Mouse (Mus musculus): ENCODE measurements around the gene Cmip. TPM values are rescaled to one million over a fixed set of nuclear protein-coding genes. Genes with fewer than 3 reads are reported as not detected.

Cmip gene
- polyA plus RNA-seq, 1 experiment from 2014 or later, result 9.3 TPM

DNA sequence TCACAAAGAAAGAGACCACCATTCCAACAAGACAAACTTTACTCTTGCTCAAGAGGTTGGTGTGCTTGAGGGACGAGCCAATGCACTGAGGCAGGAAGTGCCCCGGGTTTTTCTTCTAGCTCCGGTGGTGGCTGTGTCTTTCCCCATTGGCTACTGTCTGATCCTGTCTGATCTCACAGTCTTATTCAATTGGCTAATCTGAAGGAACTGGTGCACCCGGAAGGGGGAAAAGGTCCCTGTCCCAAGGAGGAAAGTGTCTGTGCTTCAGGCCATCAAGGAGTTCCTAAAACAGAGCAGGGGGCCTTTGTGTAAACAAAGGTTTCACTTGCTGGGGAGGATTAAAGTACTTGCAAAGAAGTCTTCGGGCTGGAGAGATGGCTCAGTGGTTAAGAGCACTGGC lies 48.5 kb downstream of the Cmip start:
- Histone ChIP-seq H3K27me3 (ENCODE audit: low read depth, poor library complexity, severe bottlenecking) (no peaks in the 10 kb centered on the region), H3K36me3 (no peaks in the 10 kb centered on the region), H3K27ac (replicated peaks) (no peak overlapping the region), H3K4me1 (peaks cover 65% of the 10 kb centered on the region), H3K4me3 (no peak overlapping the region), H3K9me3 (replicated peaks) (no peaks in the 10 kb centered on the region)
- DNase-seq (ENCODE audit: low spot score), result no peak
- WGBS, result 49% methylated on average over 5 of the region's 5 CpGs

DNA sequence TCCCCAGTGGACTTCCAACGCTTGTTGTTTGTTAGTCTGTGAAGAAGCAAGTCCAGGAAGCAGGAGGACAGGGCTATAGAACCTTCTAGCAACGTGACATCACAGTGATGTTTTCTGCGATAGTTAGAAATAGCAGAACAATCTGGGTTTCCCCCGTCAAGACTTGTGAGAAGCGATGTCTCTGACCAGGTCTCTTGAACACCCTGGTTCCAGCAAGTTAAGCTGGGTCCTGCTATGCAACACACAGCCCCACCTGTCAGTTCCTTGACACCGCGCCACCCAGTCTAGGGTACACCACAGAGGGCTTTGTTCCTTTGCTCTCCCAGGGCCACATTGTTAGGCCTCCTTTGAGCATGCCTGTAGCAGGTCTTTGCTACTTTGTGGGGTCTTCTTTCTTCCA lies 49.9 kb downstream of the Cmip start:
- Histone ChIP-seq H3K27me3 (ENCODE audit: low read depth, poor library complexity, severe bottlenecking) (no peaks in the 10 kb centered on the region), H3K4me1 (peaks cover 54% of the 10 kb centered on the region)
- 85% methylated on average over 7 of the region's 7 CpGs for WGBS

DNA sequence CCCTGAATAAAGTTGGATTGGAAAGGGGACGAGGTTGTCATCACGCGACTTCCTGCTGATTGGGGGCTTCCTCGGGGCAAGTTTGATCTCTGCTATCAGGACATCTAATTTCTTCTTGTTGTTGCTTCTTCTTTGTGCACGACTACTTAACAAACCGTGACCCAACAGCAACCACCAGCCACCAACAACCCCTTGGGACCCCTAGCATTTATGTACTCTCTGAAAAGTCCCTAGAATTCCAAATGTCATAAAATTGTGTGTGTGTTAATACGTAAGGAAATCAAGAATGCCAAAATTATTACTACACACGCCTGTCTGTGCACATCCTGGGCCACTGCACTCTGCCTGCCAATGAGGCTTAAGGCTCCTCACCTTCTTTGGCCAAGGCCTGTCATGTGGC lies 50.4 kb downstream of the Cmip start:
- H3K36me3 ChIP-seq, result peaks cover 13% of the 10 kb centered on the region
- H3K4me1 ChIP-seq, result peaks cover 49% of the 10 kb centered on the region
- no peaks in the 10 kb centered on the region for H3K27me3 ChIP-seq (ENCODE audit: low read depth, poor library complexity, severe bottlenecking)
- no peak overlapping the region for H3K27ac ChIP-seq (replicated peaks)
- H3K4me3 ChIP-seq, result no peak overlapping the region
- 76% methylated on average over 8 of the region's 8 CpGs for WGBS
- no peaks in the 10 kb centered on the region for H3K9me3 ChIP-seq (replicated peaks)
- no peak for DNase-seq (ENCODE audit: low spot score)

More for the DNA sequence above, 49.9 kb downstream of the Cmip start:
- H3K9me3 ChIP-seq (replicated peaks), result no peaks in the 10 kb centered on the region
- no peak for DNase-seq (ENCODE audit: low spot score)
- H3K4me3 ChIP-seq, result no peak overlapping the region
- H3K36me3 ChIP-seq, result peaks cover 10% of the 10 kb centered on the region
- no peak overlapping the region; the same call in 1 of the 2 replicates for H3K27ac ChIP-seq (replicated peaks)

DNA sequence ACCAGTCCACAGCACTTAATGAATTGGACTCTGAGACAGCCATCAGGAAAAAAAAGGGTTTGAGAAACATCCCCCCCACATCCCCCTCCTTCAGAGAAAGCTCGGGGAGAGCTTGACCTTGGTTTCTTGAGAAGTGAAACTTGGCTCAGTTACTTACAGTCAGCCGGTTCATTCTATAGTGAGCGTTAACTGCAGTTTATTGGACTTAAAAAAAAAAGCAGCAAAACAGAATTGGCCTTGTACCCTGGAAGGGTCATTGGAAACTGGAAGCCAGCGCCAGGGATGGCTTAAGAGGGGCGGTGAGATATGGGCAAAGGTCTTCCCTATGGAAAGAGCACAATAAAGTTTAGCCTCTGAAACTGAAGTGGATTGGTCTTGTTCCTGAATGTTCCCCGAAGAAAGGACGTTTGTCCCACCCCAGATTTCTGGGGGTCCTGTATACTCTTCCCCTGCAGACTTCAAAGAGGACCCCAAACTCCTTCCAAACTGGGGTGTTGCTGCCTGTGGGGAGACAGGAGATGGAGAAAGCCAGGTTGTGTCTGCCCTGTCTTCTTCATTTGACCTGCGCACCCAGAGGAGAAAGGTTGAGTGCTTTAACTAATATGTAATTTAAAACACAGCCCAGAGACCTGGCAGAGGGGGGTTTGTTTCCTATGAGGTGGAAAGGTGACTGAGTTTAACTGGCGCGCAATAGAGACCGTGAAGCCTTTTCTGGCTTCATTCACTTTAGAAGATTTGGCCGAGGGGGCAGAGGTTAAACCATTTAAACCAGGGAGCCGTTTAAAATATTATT lies 51.6 kb downstream of the Cmip start:
- peaks cover 37% of the 10 kb centered on the region for H3K4me1 ChIP-seq

DNA sequence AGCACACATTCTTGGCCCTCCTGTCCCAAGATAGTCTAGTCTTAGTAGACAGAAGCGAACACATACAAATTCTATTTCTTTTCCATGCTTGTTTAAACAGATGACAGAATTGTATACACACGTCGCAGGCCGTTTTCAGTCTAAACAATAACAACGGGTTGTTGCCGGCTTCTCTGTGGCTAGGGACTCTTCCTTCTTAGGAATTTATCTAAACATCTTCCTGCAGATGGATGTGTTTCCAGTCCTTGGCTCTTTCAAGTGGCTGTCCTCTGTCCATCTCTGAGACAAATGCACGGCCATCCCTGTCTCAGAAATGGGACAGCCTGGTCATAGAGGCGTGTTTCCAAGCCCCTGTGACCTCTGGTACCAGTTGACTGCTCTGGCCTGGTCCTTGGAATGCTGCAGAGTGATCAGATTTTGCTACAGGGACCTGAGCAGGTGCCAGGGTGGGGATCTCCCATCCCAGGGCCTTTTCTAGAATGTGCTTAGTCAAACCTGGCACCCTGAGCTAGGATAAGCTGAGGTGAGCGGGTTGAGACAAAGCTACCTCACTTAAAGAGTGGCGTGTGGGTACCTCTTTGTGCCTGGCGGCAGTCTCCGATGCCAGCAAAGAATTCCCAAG lies 52.9 kb downstream of the Cmip start:
- H3K27ac ChIP-seq (replicated peaks), result no peak overlapping the region
- H3K4me3 ChIP-seq, result no peak overlapping the region
- WGBS, result 89% methylated on average over 12 of the region's 12 CpGs
- H3K9me3 ChIP-seq (replicated peaks), result no peaks in the 10 kb centered on the region
- peaks cover 35% of the 10 kb centered on the region for H3K4me1 ChIP-seq
- no peak for DNase-seq (ENCODE audit: low spot score)
- peaks cover 13% of the 10 kb centered on the region for H3K36me3 ChIP-seq
- H3K27me3 ChIP-seq (ENCODE audit: low read depth, poor library complexity, severe bottlenecking), result no peaks in the 10 kb centered on the region

More for the DNA sequence above, 51.6 kb downstream of the Cmip start:
- no peaks in the 10 kb centered on the region for H3K27me3 ChIP-seq (ENCODE audit: low read depth, poor library complexity, severe bottlenecking)
- H3K9me3 ChIP-seq (replicated peaks), result no peaks in the 10 kb centered on the region
- H3K36me3 ChIP-seq, result peaks cover 13% of the 10 kb centered on the region
- DNase-seq (ENCODE audit: low spot score), result no peak
- H3K27ac ChIP-seq (replicated peaks), result no peak overlapping the region
- 92% methylated on average over 13 of the region's 13 CpGs for WGBS
- H3K4me3 ChIP-seq, result no peak overlapping the region

DNA sequence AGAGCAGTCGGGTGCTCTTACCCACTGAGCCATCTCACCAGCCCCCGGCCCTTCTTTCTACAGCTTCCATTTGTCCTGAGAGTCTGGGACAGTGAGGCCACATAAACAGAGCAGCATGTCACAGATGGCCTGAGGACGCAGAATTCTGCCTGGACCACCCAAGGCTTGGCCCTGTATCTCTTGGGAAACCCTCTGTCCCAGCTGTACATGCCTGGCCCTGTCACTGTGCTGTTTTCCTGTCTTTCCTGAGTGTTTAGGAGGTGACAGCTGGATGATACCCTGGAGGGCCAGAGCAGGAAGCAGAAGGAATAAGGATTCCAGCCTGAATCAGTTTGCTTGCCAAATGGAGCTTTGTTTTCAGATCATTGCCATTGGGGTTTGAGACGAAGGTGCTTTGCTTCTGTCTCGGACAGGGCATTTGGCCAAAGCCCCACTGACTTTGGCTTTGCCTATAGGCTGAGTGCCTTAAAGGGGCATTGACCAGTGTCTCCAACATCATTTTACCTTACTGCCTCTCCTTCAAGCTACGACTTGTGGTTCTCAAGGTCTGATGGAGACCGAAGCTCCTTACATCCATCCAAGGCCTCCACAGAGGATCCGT lies 54.2 kb downstream of the Cmip start:
- Histone ChIP-seq H3K4me1 (peaks cover 42% of the 10 kb centered on the region), H3K36me3 (peaks cover 13% of the 10 kb centered on the region), H3K27ac (replicated peaks) (no peak overlapping the region), H3K4me3 (no peak overlapping the region), H3K27me3 (ENCODE audit: low read depth, poor library complexity, severe bottlenecking) (no peaks in the 10 kb centered on the region), H3K9me3 (replicated peaks) (no peaks in the 10 kb centered on the region)
- WGBS, result 85% methylated on average over 8 of the region's 8 CpGs
- DNase-seq (ENCODE audit: low spot score), result no peak

DNA sequence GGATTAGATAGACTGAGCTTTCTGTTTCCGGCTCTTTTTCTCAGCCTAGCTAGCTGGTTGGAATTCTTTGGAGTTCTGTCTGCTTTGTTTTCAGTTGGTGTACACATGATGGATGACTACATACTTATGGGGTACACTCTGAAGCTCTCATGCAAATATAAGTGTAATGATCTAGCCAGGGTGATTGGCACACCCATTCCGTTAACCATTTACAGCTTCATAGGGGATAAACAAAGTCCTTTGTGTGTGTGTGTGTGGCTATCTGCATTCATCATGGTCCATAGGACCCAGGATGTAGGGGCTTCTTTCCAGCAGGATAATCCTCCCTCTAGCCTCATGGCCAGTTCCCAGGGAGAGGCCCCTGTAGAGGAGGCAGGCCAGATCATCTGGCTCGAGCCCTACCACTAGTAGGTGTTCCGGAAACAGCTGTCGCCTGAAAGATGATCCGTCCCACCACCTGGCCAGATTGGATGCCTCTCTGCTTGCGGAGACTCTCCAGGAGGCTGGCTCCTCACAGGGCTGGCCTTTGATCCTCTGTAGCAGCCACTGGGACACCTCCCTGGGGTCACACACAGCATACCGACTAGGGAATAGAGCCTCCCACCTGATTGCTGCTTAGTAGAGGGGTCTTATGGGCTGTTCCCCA lies 57.6 kb downstream of the Cmip start:
- Histone ChIP-seq H3K4me1 (peaks cover 44% of the 10 kb centered on the region), H3K9me3 (replicated peaks) (no peaks in the 10 kb centered on the region), H3K27me3 (ENCODE audit: low read depth, poor library complexity, severe bottlenecking) (no peaks in the 10 kb centered on the region), H3K27ac (replicated peaks) (peak overlapping the region; percentile 63), H3K36me3 (peaks cover 13% of the 10 kb centered on the region), H3K4me3 (no peak overlapping the region)
- 21% methylated on average over 8 of the region's 8 CpGs for WGBS
- no peak for DNase-seq (ENCODE audit: low spot score)

DNA sequence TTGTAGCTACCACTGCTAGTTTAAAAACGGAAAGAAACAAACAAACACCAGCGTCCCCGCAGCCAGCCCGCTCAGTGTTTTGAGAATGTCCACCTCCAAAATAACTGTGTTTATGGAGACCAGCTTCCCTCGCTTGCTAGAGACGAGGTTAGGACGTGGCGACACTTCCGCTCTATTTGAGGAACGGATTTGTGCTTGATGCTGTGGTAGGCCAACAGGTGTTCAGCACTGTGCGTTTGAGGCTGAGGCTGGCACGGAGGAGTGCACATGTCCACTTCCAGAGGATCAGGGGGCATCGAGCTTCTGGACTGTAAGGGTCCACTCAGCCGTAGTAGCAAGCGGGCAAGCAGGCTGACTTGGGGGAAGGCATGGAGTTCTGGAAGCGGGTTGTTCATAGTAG lies 58.9 kb downstream of the Cmip start:
- no peak for DNase-seq (ENCODE audit: low spot score)
- Histone ChIP-seq H3K9me3 (replicated peaks) (no peaks in the 10 kb centered on the region), H3K4me1 (peaks cover 43% of the 10 kb centered on the region), H3K4me3 (no peak overlapping the region), H3K36me3 (peaks cover 13% of the 10 kb centered on the region), H3K27me3 (ENCODE audit: low read depth, poor library complexity, severe bottlenecking) (no peaks in the 10 kb centered on the region), H3K27ac (replicated peaks) (no peak overlapping the region)
- 93% methylated on average over 16 of the region's 16 CpGs for WGBS

DNA sequence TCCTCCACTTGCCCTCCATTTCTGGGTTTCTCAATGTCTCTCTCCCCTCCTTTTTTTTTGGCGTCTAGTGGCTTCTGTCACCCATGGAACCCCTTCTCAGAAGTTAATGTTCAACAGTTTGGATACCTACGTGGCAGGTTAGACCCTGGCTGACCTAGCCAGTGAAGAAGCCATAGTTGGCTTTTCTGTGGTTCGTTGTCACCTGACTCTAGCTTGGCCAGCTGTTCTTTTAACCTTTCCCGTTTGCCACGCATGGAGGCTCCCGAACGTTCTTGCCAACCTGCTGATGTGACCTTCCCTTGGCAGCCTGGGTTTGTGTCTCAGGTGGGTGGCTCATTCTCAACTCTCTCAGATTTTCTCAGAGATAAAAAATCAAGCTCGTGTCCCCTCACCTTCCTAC lies 60.6 kb downstream of the Cmip start:
- WGBS, result 93% methylated on average over 8 of the region's 8 CpGs
- no peaks in the 10 kb centered on the region for H3K9me3 ChIP-seq (replicated peaks)
- no peaks in the 10 kb centered on the region for H3K27me3 ChIP-seq (ENCODE audit: low read depth, poor library complexity, severe bottlenecking)
- H3K4me3 ChIP-seq, result no peak overlapping the region
- no peak overlapping the region for H3K27ac ChIP-seq (replicated peaks)
- DNase-seq (ENCODE audit: low spot score), result no peak
- H3K36me3 ChIP-seq, result no peaks in the 10 kb centered on the region
- H3K4me1 ChIP-seq, result peaks cover 58% of the 10 kb centered on the region

DNA sequence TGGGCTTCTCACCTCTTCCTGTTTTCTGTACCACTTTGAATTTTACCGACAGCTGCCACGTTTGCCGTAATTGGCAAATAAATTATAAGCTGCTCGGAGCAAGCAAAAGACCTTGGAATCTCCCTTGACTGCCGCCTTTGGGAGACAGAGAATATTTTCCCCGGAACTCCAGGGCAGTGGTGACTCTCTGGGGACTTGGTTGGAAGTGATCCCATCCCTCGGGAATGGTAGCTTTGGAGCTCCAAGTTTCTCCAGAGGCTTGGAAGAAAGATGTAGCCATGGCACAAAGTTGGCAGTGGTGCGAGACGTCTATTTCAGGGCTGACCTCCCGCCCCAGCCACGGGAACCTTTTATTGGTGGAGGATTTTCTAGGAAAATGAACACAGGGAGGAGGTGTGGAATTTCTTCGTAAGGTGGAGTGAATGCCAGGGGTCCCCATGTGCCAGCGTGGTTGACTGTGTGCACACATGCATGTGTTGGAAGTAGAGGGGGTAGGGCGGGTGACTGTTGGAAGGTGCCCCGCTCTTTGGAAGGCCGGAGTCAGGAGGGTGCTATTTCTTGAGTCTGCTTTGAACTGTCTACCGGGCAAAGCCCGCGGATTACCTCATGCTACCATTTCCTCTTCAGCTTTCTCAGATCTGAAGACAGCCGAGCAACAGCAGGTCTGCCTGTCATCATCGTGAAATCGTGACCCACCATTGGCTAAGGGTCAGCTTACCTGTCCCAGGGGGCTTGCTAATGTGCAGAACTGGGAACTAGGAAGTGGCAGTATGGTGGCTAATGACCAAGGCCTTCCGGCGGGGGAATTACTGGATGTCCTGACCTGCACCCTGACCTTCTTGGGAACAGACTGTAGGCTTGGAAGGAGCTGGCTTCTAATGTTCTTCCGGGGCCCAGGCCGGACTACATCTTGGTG lies 62.3 kb downstream of the Cmip start:
- Histone ChIP-seq H3K27ac (replicated peaks) (no peak overlapping the region), H3K36me3 (no peaks in the 10 kb centered on the region), H3K4me3 (no peak overlapping the region), H3K27me3 (ENCODE audit: low read depth, poor library complexity, severe bottlenecking) (no peaks in the 10 kb centered on the region), H3K9me3 (replicated peaks) (no peaks in the 10 kb centered on the region), H3K4me1 (peaks cover 66% of the 10 kb centered on the region)
- WGBS, result 93% methylated on average over 26 of the region's 26 CpGs
- no peak for DNase-seq (ENCODE audit: low spot score)

DNA sequence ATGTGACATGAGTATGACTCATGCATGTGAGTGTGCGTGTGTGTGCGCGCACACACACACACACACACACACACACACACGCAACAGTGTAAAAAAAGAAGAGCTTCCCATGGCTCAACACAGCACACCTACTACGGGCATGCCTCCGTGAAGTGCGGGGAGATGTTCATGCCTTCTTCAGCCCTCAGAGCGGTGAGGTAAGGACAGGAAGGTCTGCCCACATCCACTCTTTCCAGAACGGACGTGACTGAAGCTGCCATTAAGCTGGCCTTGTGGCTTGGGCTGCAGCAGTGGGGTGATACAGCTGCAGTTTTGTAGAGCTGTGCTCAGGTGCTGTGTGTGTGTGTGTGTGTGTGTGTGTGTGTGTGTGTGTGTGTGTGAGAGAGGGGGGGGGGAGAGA lies 63.8 kb downstream of the Cmip start:
- H3K4me3 ChIP-seq, result no peak overlapping the region
- DNase-seq (ENCODE audit: low spot score), result no peak
- no peaks in the 10 kb centered on the region for H3K9me3 ChIP-seq (replicated peaks)
- H3K4me1 ChIP-seq, result peaks cover 53% of the 10 kb centered on the region
- H3K36me3 ChIP-seq, result peaks cover 6% of the 10 kb centered on the region
- WGBS, result 97% methylated on average over 10 of the region's 10 CpGs
- H3K27ac ChIP-seq (replicated peaks), result 0 out of 2 replicates have a peak overlapping the region, but pooled peaks have one; percentile 0
- H3K27me3 ChIP-seq (ENCODE audit: low read depth, poor library complexity, severe bottlenecking), result no peaks in the 10 kb centered on the region

DNA sequence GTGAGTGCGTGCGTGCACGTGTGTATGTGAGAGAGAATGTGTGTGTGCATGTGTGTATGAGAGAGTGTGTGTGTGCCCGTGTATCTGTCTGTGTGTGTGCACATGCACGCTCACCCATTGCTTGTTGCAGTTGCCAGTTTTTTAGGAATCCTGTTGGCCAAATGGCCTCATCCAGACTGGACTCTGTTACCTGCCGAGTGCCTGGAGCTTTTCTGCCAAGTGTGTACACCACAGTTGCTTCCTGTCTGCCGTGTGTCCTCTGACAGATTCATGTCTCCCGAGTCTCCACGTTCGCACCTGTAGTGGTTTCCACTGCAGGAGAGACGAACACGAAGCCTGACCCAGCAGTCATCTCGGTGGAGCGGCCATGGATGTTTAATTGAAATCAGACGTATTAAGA lies 64.4 kb downstream of the Cmip start:
- WGBS, result 86% methylated on average over 15 of the region's 15 CpGs
- Histone ChIP-seq H3K4me3 (no peak overlapping the region), H3K27ac (replicated peaks) (no peak overlapping the region), H3K9me3 (replicated peaks) (no peaks in the 10 kb centered on the region), H3K36me3 (peaks cover 6% of the 10 kb centered on the region), H3K27me3 (ENCODE audit: low read depth, poor library complexity, severe bottlenecking) (no peaks in the 10 kb centered on the region), H3K4me1 (peaks cover 47% of the 10 kb centered on the region)
- no peak for DNase-seq (ENCODE audit: low spot score)
